Mouse (Mus musculus) E14TG2a.4 (cell line): ENCODE data around the gene Dnmt1.
A peak's percentile ranks its signal among the peaks of the same experiment; 100 is the strongest.

Source experiments
- H3K27me3 ChIP-seq: 2 replicates; pipeline ENCODE4 v1.6.1; 2014; ENCODE audit warnings: low read length, control low read depth; ENCODE audit not compliant: insufficient read depth
- H3K36me3 ChIP-seq: 2 replicates; pipeline ENCODE4 v1.6.1; 2014; ENCODE audit warnings: low read length, control low read depth; ENCODE audit not compliant: insufficient read depth
- H3K4me1 ChIP-seq: replicated peaks from 2 replicates; pipeline ENCODE4 v1.6.1; 2014; ENCODE audit warnings: low read depth, low read length, control low read depth
- H3K4me3 ChIP-seq: replicated peaks from 2 replicates; pipeline ENCODE4 v1.5.1; 2014; ENCODE audit warnings: mild to moderate bottlenecking, low read length
- H3K9me3 ChIP-seq: 2 replicates; pipeline ENCODE4 v1.6.1; 2014; ENCODE audit warnings: low read length, control low read depth
- CTCF ChIP-seq: conservative IDR thresholded peaks from 2 replicates; pipeline ENCODE4 v1.5.1; 2014; ENCODE audit warnings: low read length
- NANOG ChIP-seq: IDR thresholded peaks from 2 replicates; pipeline ENCODE4 v1.6.1; 2014; ENCODE audit warnings: borderline replicate concordance, low read length, mixed read lengths
- POU5F1 ChIP-seq: IDR thresholded peaks from 2 replicates; pipeline ENCODE4 v1.6.1; 2014; ENCODE audit warnings: low read length, borderline replicate concordance

Dnmt1 gene

DNA sequence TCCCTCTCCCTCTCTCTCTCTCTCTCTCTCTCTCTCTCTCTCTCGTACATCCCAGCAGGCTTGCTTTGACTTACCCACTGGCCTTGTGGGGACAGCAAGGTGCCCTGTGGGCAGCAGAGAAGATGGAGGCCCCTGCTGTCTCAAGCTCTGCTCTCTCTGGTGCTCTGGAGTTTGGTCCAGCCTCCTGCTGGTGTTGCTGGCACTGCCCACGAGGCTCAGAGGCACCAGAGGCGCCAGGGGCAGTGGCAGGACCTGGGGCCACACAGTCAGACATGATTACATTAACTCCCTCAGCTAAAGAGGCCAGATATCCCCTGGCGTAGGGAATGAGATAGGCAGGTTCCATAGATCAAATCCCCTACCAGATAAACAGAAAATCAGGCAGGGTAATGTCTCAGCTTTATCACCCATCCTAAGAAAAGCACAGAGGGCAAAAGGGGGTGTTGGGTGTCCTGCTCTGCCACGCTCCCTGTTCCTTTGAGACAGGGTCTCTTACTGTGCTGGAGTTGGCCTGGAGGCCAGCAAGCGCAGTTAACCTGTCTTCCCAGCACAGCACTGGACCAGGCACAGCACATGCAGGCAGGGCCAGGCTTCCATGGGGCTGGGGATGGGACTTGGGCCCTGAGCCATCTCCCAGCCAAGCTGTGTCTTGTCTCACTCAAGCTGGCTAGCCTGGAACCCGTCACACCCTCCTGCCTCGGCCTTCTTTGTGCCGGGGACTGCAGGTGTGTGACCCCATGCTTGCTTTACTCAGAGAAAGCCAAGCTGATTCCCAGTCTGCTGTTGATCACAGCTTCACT, 83.2 kb downstream of the Dnmt1 start:
- H3K27me3 ChIP-seq, result no peaks in the 10 kb centered on the region
- peaks cover 37% of the 10 kb centered on the region for H3K36me3 ChIP-seq
- peak overlapping the region; percentile 73; the same call in 1 of the 2 replicates for H3K4me3 ChIP-seq
- TF ChIP-seq CTCF, result no peak
- H3K9me3 ChIP-seq, result peaks cover 22% of the 10 kb centered on the region
- peaks cover 38% of the 10 kb centered on the region for H3K4me1 ChIP-seq

DNA sequence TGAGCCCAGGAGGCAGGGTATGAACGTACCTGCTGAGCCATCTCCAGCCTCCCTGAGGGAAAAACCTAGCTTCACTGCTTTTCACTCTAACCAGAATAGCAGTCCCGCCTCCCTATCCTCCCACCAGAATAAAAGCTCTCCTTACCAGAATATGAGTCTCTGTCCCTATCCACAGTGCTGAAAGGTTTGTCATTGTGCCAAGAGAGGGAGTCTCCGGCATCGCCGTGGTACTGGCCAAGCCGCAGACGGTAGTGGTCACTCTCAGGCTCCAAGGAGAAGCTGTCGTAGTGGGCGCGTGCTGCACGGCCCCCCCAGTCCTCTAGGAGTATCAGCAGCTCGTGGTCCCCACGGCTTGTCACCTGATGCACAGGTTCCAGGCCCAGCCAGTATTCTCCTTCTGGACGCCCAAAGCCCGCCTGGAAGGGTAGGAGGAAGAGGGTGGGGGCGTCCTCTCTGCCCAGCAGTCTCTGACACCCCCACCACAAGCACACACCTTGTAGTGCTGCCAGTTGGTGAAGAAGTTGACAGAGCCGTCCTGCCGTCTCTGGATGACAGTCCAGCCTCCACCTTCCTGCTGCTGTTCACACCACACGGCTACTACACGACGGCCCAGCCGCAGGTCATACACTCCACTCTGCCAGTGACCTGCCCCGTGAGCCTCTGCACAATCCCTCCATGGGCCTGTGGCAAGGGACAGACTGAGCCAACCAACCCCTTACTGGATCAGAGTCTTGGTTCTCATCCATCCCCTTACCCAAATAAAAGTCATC, 84.5 kb downstream of the Dnmt1 start:
- H3K27me3 ChIP-seq, result peaks cover 1% of the 10 kb centered on the region; the same call in 1 of the 2 replicates
- TF ChIP-seq POU5F1 (no peak), NANOG (no peak), CTCF (no peak)
- H3K4me1 ChIP-seq, result peaks cover 51% of the 10 kb centered on the region
- H3K9me3 ChIP-seq, result peaks cover 9% of the 10 kb centered on the region
- peaks cover 50% of the 10 kb centered on the region for H3K36me3 ChIP-seq
- no peak overlapping the region for H3K4me3 ChIP-seq

DNA sequence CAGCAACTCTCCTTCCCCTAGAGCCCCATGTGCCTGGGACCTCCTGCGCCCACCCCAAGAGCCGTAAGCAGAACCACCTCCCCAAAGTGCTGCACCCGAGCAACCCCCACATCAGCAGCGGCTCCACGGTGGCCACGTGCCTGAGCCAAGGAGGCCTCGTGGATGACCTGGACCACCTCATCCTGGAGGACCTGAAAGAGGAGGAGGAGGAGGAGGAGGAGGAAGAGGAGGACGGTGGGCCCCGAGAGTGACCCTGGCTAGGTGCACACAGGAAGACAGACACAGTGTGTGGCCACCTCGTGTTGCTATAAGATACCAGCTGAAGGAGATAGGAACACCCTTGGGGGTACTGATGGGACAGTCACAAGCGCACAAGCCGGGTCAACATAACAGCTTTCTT, 86.2 kb downstream of the Dnmt1 start:
- H3K4me3 ChIP-seq, result no peak overlapping the region
- H3K9me3 ChIP-seq, result no peaks in the 10 kb centered on the region
- H3K36me3 ChIP-seq, result peaks cover 58% of the 10 kb centered on the region
- peaks cover 16% of the 10 kb centered on the region for H3K27me3 ChIP-seq
- H3K4me1 ChIP-seq, result peaks cover 57% of the 10 kb centered on the region
- no peak for TF ChIP-seq POU5F1
- TF ChIP-seq NANOG, result no peak
- no peak for TF ChIP-seq CTCF

DNA sequence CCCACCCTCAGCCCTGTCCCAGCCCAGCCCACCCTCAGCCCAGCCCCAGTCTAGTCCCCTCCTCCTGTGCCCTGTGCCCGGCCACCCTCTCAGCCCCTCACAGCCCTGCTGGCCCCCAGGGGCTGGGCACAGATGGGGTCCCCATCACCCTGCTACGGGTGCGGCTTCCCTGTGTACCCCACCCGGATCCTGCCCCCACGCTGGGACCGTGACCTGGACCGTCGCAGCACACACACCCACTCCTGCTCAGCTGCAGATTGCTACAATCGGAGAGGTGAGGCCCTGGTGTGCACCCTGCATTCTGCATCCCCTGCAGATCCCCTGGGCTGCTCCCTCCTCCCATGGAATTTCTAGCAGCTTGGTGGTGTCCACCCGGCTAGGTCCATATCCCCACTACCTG, 86.7 kb downstream of the Dnmt1 start:
- TF ChIP-seq POU5F1 (no peak), CTCF (no peak), NANOG (no peak)
- H3K9me3 ChIP-seq, result no peaks in the 10 kb centered on the region
- H3K27me3 ChIP-seq, result peaks cover 20% of the 10 kb centered on the region
- peaks cover 58% of the 10 kb centered on the region for H3K36me3 ChIP-seq
- H3K4me1 ChIP-seq, result peaks cover 56% of the 10 kb centered on the region
- no peak overlapping the region for H3K4me3 ChIP-seq

DNA sequence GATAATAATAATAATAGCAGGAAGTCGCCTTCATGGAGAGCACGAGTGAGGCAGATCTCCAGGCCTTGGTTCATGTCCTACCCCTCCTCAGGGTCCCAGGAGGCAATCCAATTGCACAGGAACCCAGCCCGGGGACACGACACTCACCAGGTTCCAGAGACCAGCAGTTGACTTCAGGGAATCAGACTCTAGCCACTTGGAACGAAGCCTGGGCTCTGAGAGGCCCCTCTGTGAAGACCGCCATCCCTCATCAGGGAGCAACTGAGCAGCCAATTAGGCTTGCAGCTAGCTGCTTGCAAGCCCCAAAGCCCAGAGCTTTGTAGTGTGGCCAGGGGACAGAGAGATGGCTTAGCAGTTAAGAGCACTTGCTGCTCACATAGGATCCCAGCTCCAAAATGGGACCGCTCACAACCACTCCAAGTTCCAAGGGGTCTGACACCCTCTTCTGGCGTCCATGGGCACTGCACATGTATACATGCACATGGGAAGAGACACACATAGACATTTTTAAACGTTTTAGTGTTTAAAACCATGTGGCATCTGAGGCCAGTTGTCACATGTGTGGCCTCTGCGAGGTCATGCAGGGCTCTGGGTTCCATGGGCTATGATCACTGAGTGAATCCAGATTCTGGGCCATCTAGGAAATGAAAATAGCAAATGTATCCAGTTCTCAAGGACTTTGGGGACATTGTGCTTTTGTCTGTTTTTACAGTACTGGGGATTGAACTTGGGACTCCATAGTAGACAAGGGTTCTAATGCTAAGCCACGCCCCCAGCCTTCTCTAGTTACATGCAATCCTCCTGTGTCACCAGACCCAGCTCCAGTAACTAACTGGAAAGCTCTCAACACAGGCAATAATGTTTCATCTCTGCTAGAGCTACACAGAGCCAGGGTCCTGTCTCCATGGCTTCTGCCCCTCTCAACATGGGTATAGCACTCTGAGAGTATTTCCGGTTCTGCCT, 89.2 kb downstream of the Dnmt1 start:
- Histone ChIP-seq H3K4me1 (peaks cover 43% of the 10 kb centered on the region), H3K9me3 (no peaks in the 10 kb centered on the region), H3K27me3 (peaks cover 33% of the 10 kb centered on the region), H3K36me3 (peaks cover 56% of the 10 kb centered on the region), H3K4me3 (no peak overlapping the region)
- TF ChIP-seq CTCF, result peak; percentile 59
- no peak for TF ChIP-seq POU5F1

DNA sequence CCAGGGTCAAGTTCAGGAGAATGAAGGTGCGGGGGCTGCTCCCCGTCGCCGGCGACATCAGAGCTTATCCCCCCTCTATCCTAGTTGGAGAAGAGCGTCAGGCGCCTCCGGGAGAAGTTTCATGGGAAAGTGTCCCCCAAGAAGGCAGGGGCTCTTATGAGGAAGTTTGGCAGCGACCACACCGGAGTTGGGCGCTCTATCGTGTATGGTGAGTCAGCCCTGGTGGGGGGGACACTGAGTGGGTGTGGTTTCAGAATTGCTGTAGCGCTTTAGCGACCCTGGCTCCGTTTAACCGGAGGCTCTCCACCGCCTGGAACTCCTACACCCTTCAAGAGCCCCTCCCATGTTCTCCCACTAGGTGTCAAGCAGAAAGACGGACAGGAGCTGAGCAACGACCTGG, 90.4 kb downstream of the Dnmt1 start:
- Histone ChIP-seq H3K4me3 (peak overlapping the region; percentile 84), H3K36me3 (peaks cover 48% of the 10 kb centered on the region), H3K9me3 (no peaks in the 10 kb centered on the region), H3K4me1 (peaks cover 30% of the 10 kb centered on the region), H3K27me3 (peaks cover 33% of the 10 kb centered on the region)
- TF ChIP-seq POU5F1, result no peak
- TF ChIP-seq CTCF, result no peak
- no peak for TF ChIP-seq NANOG

DNA sequence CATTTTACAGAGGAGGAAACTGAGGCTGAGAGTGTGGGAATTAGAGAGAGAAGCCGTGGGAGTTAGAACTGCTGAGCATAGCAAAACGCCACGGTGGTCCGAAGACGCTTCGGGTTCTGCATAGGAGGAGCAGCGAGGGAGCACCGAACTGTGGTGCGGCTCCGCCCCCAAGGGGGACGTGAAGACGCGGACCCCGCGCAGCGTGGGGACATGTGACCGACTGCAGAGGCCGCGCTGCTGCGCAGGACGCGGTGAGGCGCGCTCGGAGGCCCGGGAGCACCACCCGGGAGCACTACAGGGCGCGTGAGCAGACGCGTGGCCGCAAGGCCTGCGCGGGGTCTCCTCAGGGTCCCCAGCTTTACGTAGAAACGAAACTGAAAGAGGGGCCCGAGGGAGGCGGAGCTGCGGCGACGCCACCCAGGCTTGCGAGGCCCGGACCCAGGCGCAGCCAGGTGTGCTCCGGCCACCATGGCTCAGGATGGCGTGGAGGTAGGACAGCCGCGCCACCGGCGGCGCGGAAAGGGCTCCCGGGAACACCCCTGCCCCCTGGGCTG, 91.2 kb downstream of the Dnmt1 start, which contains the start of gene A230050P20Rik:
A230050P20Rik (plus strand) TSS at position 195 of the 554 bp plus-strand sequence.
- peaks cover 41% of the 10 kb centered on the region for H3K36me3 ChIP-seq
- H3K9me3 ChIP-seq, result no peaks in the 10 kb centered on the region
- no peak for TF ChIP-seq POU5F1
- TF ChIP-seq NANOG, result no peak
- no peak for TF ChIP-seq CTCF
- H3K4me1 ChIP-seq, result peaks cover 29% of the 10 kb centered on the region
- peaks cover 33% of the 10 kb centered on the region for H3K27me3 ChIP-seq
- peak within 1 kb of the TSS; percentile 84 for H3K4me3 ChIP-seq

DNA sequence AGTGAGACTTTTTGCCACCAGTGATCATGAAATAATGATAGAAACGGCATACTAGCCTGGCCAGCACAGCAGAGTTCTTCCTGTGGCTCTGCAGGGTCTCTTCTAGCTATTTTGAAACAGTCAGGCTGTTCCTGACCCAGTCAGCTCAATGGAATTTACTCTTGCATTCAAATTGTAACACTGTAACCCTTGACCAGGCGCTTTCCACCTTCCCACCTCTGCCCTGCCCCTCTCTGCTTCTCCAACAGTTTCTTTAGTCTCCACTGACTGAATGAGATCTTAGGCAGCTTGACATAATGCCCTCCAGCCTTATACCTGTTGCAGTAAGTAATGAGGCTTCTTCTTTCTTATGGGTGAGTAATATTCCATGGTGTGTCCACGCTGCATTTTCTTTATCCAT, 92.8 kb downstream of the Dnmt1 start:
- peaks cover 25% of the 10 kb centered on the region for H3K36me3 ChIP-seq
- peaks cover 33% of the 10 kb centered on the region for H3K27me3 ChIP-seq
- H3K9me3 ChIP-seq, result no peaks in the 10 kb centered on the region
- H3K4me1 ChIP-seq, result peaks cover 31% of the 10 kb centered on the region
- TF ChIP-seq POU5F1 (no peak), CTCF (no peak), NANOG (no peak)
- H3K4me3 ChIP-seq, result no peak overlapping the region
